Mouse (Mus musculus) fibroblast of lung, adult 2 months (primary cell): ENCODE results near the gene Nusap1.
A peak's percentile ranks its signal among the peaks of the same experiment; 100 is the strongest.
"Not testable (repeated sequence)": the region's sequence is repeated elsewhere in the genome, so short reads cannot be mapped to it uniquely, and the experiment has no call there.

Experiments used
- DNase-seq: peaks from one replicate; pipeline ENCODE4 v3.0.0-alpha.2; 2011; ENCODE audit warnings: low read depth

Gene Nusap1

DNA sequence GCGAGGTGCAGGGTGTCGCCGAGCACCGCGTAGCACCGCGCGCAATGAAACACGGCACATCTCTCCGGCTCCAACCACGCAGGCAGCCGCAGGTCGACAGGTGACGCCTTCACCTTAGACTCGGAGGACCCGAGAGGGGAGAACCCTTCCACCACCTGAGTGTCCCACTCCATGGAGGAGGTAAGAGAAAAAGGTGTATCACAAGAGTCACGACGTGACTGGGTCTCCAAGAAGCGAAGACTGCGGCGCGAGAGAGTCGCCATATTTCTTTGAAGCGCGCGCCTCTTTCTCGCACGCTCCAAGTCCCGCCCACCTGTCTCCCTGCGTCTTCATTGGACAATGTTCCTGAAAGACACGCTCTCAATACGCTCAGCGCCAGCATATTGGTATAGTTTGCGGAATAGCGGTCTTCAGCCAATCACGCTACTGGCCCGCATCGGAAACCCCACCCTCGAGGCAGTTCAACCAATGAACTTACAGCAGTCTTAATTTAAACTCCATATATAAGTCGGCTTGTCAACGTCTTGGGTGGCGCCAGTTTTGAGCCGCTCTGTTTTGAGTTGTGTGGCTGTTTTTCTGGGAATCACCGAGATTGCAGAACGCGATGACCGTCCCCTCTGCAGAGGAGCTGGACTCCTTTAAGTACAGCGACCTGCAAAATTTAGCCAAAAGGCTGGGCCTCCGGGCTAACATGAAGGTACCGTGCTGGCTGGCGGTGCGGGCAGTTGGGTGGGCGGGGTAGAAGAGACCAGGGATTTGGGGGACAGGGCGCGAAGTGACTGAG, at the start of gene Nusap1, which contains the start of gene Oip5:
Gene Nusap1, plus strand, starts transcription at position 100 of the 784 bp plus-strand sequence.
Gene Oip5, minus strand, starts transcription at position 271 of the 784 bp plus-strand sequence.
- DNase-seq = peak; percentile 90

DNA sequence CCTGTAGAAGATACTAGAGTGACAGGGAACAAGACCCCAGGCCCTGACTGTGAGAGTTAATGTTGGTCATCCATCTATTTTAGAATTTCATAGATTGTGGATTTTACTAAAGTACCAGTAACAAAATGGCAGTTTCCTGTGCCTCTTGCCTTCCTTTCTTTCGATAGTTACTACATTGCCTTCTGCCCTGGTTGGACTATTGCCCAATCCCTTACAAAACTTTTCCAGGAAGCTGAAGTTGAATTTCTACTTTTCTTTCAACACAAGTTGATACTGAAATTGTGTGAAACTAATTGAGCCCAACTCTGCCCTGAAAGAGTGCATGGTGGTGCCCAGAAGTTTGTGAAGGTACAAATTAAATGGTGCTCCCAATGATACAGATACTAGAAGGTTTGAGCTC, 45.6 kb upstream of the Nusap1 start:
- DNase-seq = no peak

- no peak for DNase-seq
Measured at GRCm38 (mm10) chr2:119581571-119581970, 36.5 kb upstream of the Nusap1 start.

DNA sequence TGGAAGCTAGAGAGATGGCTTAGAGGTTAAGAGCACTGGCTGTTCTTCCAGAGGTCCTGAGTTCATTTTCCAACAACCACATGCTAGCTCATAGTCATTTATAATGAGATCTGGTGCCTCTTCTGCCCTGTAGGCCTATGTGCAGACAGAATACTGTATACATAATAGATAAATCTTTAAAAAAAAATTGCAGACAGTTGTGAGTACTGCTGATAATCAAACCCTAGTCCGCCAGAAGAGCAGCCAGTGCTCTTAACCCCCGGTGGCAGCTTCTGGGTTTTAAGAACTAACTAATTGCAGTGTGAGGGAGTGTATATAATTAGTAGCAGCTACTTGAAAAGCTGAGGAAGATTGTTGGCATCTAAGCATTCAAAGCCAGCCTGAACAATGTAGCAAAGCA, 34.7 kb upstream of the Nusap1 start:
- DNase-seq = no peak

DNA sequence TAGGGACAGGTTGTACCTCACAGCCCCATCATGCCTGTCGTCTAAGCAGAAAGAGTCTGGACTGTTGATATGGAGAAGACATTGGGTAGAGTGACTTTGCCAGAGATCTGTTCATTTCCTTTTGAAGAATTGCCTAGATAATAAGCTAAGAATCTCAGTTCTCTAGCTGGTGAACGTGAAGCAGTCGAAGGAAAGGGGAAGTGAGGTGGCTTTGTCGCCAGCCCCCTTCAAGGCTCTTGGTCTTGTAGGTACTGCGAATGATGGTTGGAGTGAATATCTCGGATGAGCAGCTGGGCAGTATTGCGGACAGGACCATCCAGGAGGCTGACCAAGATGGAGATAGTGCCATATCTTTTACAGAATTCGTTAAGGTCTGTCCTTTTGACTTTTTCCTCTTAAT, 33.8 kb upstream of the Nusap1 start:
- DNase-seq = no peak

DNA sequence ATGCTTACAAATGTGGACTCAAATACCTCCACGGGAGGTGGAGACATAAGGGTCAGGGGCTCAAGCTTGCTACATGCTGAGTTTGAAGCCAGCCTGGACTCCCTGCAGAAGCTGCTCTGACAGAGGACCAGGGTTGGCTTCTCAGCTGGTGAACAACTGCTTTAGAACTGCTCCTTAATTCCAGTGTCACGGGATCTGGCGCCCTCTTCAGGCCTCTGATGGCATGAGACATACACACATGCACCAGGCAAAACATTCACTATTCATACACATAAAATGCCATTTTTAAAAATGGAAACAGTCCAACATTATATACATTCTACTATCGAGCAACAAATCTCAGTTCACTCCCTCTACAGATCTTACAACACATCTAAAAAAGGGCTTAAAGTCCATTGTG, 30.7 kb upstream of the Nusap1 start:
- no peak for DNase-seq

- DNase-seq = no peak
Measured at GRCm38 (mm10) chr2:119591247-119591646, 26.9 kb upstream of the Nusap1 start.

DNA sequence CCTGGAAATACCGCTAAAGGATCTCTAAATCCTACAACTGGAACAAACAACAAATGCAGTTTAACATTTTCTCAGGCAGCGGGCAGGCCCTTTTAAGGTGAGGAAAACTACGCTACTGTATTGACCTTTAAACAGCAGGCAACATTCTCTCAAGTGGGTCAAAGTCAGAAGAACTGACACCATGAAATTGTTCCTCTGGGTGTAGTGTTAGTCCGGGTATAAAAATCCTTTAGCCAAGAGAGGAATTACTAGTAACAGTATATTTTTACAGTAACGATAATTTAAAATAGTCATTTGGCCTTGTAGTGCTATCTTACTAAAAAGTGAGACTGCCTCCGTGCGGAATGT, 24.4 kb upstream of the Nusap1 start:
- no peak for DNase-seq

DNA sequence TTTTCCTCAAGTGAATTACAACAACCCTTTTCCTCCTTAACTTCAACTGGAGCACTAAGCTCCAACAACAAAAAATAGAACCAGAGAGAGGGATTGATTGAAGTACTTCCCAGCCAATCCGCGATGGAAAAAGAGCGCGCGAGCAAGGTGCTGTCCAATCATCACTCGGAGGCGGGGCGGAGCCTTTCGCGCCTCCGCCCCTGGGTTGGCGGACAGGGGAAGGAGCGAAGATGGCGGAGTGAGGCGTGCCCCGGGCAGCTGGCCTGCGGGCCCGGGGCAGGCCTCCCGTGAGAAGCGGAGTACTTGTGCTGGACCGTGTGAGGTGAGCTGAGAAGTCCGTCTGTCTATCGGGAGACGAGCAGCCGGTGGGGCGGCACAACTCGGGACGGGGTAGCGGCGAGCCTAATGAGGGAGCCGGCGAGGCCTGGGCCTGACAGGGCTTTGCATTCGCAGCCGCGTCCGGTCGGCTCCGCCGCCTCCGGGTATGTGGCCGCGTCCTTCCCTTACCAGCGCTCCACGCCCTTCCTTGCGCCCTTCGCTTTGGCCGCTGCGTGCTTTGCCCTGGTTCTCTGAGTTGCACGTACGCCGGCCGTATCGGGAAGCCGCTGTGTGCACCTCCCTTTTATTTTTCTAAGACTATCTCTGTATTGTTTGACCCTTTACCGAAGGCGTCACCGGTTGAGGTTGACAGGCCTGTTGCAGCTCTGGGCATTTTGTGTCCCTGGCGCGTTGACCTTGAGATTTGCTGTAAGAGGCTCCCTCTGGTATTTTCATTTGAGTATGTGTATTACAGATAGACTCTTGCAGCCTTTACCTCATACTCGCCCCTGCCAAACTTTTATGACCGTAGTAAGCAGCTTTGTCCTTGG, 23.8 kb upstream of the Nusap1 start:
- peak; percentile 94 for DNase-seq

DNA sequence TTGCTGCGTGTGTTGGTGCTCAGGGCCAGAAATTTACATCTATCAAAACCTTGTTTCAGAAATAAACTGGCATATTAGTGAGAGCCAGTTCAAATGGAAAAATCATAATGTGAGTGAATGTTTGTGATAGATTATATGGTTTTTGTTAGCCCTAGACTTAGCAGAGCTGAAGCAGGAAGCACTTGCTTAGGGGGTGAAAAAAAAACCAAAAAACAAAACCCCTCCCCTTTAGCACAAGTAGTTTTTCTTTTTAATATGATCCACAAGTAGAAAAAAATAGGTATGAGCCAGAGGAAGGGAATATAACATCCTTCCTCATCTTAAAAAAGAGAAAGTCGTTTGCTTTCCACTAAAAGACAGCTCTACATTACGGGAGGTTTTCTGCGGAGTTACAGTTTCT, 22.8 kb upstream of the Nusap1 start:
- DNase-seq = no peak

GRCm38 (mm10) chr2:119596781-119597330, 21.2 kb upstream of the Nusap1 start:
- DNase-seq = no peak

DNA sequence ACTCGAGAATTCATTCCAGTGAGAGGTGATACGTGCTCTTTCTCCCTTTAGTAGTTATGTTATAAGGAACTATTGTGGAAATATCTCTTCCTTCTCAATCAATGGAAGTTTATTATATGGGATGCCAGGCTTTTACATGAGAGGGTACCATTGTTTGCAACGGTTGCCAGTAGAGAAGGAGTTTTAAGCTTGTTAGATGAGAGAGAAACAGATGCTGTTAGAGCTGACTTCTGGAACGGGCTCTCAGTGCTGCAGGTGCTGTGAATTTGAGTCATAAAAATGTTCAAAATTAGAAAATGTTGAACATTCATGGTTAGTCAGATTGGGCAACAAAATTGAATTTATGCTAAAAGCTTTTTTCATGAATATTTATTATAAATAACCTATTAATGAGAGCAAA, 17.1 kb upstream of the Nusap1 start:
- DNase-seq = no peak

DNA sequence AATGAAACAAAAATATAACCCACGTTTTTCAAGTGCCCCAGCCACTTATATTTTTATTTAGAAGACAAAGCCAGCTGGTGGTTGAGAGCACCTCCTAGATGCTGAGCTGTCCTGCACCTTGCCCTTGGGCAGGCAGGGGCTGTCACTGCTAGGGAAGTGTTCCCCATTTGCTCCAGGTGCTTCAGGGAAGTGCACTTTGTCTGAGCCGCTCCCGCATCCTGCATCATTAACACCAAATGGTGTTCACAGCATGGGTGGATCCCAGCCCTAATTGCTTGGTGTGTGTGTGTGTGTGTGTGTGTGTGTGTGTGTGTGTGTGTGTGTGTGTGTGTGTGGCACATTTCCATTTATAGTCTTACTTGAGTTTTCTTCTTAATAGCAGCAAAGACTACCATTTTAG, 16.5 kb upstream of the Nusap1 start:
- DNase-seq = not testable (repeated sequence)

DNA sequence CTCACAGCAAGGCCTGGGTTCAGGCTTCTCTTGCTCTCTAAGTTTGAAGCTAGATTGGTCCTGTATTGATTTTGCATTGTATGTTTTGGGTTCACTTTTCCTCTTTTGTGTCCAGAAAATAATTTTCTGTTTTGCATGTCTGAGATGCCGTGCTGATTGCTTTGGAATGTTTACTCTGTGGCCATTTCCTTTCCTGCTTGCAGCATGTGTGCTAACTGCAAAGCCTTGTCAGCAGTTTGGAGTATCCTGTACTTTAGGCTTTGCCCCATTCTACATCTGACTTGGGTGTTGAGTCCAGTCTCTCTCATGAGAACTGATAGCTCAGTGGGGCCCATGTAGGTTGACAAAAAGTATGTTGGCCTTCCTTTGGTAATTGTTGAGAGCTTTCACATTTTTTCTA, 15.6 kb upstream of the Nusap1 start:
- DNase-seq = no peak

GRCm38 (mm10) chr2:119603909-119604308, 14.2 kb upstream of the Nusap1 start:
- DNase-seq = no peak

DNA sequence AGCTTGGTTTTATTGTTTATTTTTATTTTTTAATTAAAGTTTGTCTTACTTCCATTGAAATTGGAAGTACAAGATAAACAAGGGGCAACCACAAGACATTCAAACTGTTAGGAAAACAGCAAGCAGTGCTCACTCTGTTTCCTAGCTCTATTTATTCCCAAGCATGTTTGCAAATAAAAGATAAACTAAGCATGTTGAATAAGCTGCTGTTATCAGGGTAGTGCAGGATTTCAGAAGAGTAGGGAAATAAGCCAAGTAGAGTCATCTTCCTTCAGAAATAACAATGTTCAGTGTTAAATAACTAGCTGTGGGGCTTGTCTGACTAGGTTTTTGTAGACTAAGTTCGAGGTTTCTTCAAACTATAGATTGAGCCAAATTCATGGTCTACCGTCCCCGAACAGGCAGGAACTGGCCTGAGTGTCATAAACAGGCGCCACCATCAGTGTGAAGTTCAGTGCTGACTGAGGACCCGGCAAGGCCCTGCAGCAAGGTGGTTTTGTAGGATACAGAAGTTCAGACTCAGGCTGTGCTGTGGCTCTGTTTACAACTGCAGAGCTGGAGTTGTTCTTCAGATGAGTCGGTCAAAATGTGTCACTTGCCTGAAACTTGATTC, 12.6 kb upstream of the Nusap1 start:
- no peak for DNase-seq

- no peak for DNase-seq
Measured at GRCm38 (mm10) chr2:119607023-119607422, 11.1 kb upstream of the Nusap1 start.

DNA sequence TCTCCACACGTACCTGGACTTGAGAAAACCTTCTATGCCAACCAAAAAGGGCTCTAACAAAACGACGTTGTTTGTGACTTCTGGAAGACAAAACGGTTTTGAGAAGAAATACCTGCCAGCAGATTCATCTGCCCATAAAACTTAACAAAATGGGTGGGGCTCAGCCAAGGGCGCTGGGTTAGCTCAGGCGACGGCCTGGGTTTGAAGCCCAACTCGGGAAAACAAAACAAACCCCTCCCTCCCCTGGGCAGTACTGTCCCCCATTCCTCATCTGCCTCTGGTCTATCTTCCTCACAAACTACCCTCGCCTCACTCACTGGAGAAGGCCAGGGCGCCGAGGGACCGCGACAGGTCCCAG, 278 bp upstream of the Nusap1 start:
- no peak for DNase-seq

- not testable (repeated sequence) for DNase-seq
Measured at GRCm38 (mm10) chr2:119619002-119619401, 904 bp downstream of the Nusap1 start.

- no peak for DNase-seq
Measured at GRCm38 (mm10) chr2:119621302-119621701, 3.2 kb downstream of the Nusap1 start.

- DNase-seq = no peak
Measured at GRCm38 (mm10) chr2:119636781-119637180, 18.7 kb downstream of the Nusap1 start.

GRCm38 (mm10) chr2:119641214-119641912, 23.3 kb downstream of the Nusap1 start:
- no peak for DNase-seq
